Mouse (Mus musculus) heart, postnatal 0 days (tissue): ENCODE data around the gene Wdr20rt. TPM values are rescaled to one million over a fixed set of nuclear protein-coding genes. Genes with fewer than 3 reads are reported as not detected.
"Not testable (repeated sequence)": the region's sequence is repeated elsewhere in the genome, so short reads cannot be mapped to it uniquely, and the experiment has no call there.

Experiments
- ATAC-seq: fragments of 200-750 bp; cut with Nextera tagmentation; 2 replicates; pipeline ENCODE4 v1.8.0; 2017; ENCODE audit warnings: low read depth, moderate number of reproducible peaks, moderate library complexity; ENCODE audit not compliant: insufficient read depth
- DNase-seq: peaks from one replicate; pipeline ENCODE4 v3.0.0-alpha.2; 2016; ENCODE audit warnings: low spot score
- H3K27ac ChIP-seq: fragments of 300-500 bp; sonication (generic); 2 replicates; pipeline ENCODE4 v1.5.1; 2014; ENCODE audit warnings: low read depth, mild to moderate bottlenecking
- H3K27me3 ChIP-seq: fragments of 300-500 bp; sonication (generic); 2 replicates; pipeline ENCODE4 v1.6.1; 2014; ENCODE audit warnings: low read length, mixed read lengths; ENCODE audit not compliant: control insufficient read depth, insufficient read depth
- H3K36me3 ChIP-seq: fragments of 300-500 bp; sonication (generic); replicated peaks from 2 replicates; pipeline ENCODE4 v1.6.1; 2014; ENCODE audit warnings: low read length, mixed read lengths; ENCODE audit not compliant: control insufficient read depth, insufficient read depth
- H3K4me1 ChIP-seq: fragments of 300-500 bp; sonication (generic); 2 replicates; pipeline ENCODE4 v1.6.1; 2014; ENCODE audit warnings: antibody characterized with exemption; ENCODE audit not compliant: control insufficient read depth, insufficient read depth
- H3K4me2 ChIP-seq: fragments of 300-500 bp; sonication (generic); 2 replicates; pipeline ENCODE4 v1.6.1; 2014; ENCODE audit warnings: low read depth, mild to moderate bottlenecking, low read length, moderate library complexity
- H3K4me3 ChIP-seq: fragments of 300-500 bp; sonication (generic); 2 replicates; pipeline ENCODE4 v1.5.1; 2014; ENCODE audit warnings: low read depth, low read length
- H3K9ac ChIP-seq: fragments of 300-500 bp; sonication (generic); replicated peaks from 2 replicates; pipeline ENCODE4 v1.6.1; 2014; ENCODE audit warnings: low read depth, low read length, mixed read lengths
- H3K9me3 ChIP-seq: fragments of 300-500 bp; sonication (generic); replicated peaks from 2 replicates; pipeline ENCODE4 v1.6.1; 2016; ENCODE audit warnings: low read length; ENCODE audit not compliant: control insufficient read depth
- CTCF ChIP-seq: IDR thresholded peaks from 2 replicates; pipeline ENCODE4 v1.5.1; 2016; ENCODE audit warnings: antibody characterized with exemption, control low read depth, low read depth
- EP300 ChIP-seq: IDR thresholded peaks from 2 replicates; pipeline ENCODE4 v1.6.1; 2016; ENCODE audit warnings: antibody characterized with exemption, low read depth
- WGBS: fragments of 180-500 bp; shearing (Covaris S2); extraction: QIAGEN DNeasy Blood & Tissue Kit; methylation state at CpG from one replicate; pipeline ENCODE4 v1.1.7; 2014; 5-methylcytosine and 5-hydroxymethylcytosine counted together
- polyA plus RNA-seq: library from polyadenylated mRNA; unstranded; fragments of >200 nt; fragmentation: Nextera tagmentation; extraction: Ambion mirVana; gene quantifications from 2 replicates; pipeline ENCODE4 v1.2.1, GENCODE M21; 2015
- total RNA-seq: library from RNA; depleted of rRNA; stranded (reverse); fragments of >200 nt; gene quantifications from 2 replicates; pipeline ENCODE4 v1.2.3, GENCODE M21; 2014; ENCODE audit warnings: low replicate concordance

The Wdr20rt gene
- total and polyA plus RNA-seq, 2 experiments from 2014 or later = not detected

GRCm38 (mm10) chr12:65216404-65216840 lies 8.9 kb upstream of the Wdr20rt start:
- Histone ChIP-seq H3K4me2 (no peak overlapping the region), H3K9me3 (no peaks in the 10 kb centered on the region), H3K27me3 (no peaks in the 10 kb centered on the region), H3K4me1 (no peaks in the 10 kb centered on the region), H3K27ac (no peak overlapping the region), H3K9ac (no peak overlapping the region), H3K4me3 (no peak overlapping the region), H3K36me3 (no peaks in the 10 kb centered on the region)
- 71% methylated on average over 6 of the region's 6 CpGs for WGBS
- TF ChIP-seq CTCF (no peak), EP300 (no peak)
- ATAC-seq (no peak), DNase-seq (no peak)

- no peak overlapping the region for H3K9ac ChIP-seq
- no peaks in the 10 kb centered on the region for H3K27me3 ChIP-seq
- no peak overlapping the region for H3K4me3 ChIP-seq
- ATAC-seq (no peak), DNase-seq (no peak)
- H3K4me2 ChIP-seq = no peak overlapping the region
- WGBS = 81% methylated on average over 6 of the region's 6 CpGs
- no peaks in the 10 kb centered on the region for H3K9me3 ChIP-seq
- H3K36me3 ChIP-seq = no peaks in the 10 kb centered on the region
- no peak overlapping the region for H3K27ac ChIP-seq
- no peaks in the 10 kb centered on the region for H3K4me1 ChIP-seq
- TF ChIP-seq CTCF (no peak), EP300 (no peak)
Observed at GRCm38 (mm10) chr12:65228628-65229027, 3.3 kb downstream of the Wdr20rt start.

GRCm38 (mm10) chr12:65229041-65229440 lies 3.7 kb downstream of the Wdr20rt start:
- no peak for ATAC-seq
- Histone ChIP-seq H3K9ac (no peak overlapping the region), H3K4me3 (no peak overlapping the region), H3K4me1 (no peaks in the 10 kb centered on the region), H3K4me2 (no peak overlapping the region), H3K36me3 (no peaks in the 10 kb centered on the region), H3K27me3 (no peaks in the 10 kb centered on the region), H3K9me3 (no peaks in the 10 kb centered on the region), H3K27ac (no peak overlapping the region)
- TF ChIP-seq CTCF (no peak), EP300 (no peak)
- DNase-seq = no peak

- not testable (repeated sequence) for H3K4me3 ChIP-seq, H3K27ac ChIP-seq, H3K9ac ChIP-seq, H3K27me3 ChIP-seq, ATAC-seq, H3K4me2 ChIP-seq, H3K36me3 ChIP-seq, H3K9me3 ChIP-seq, H3K4me1 ChIP-seq, DNase-seq
- 67% methylated on average over 2 of the region's 2 CpGs for WGBS
Observed at GRCm38 (mm10) chr12:65232801-65233200, 7.5 kb downstream of the Wdr20rt start.

GRCm38 (mm10) chr12:65250116-65250738 lies 24.9 kb downstream of the Wdr20rt start:
- no peak overlapping the region for H3K27ac ChIP-seq
- no peaks in the 10 kb centered on the region for H3K9me3 ChIP-seq
- H3K4me2 ChIP-seq = no peak overlapping the region
- no peak for DNase-seq
- no peaks in the 10 kb centered on the region for H3K27me3 ChIP-seq
- no peak overlapping the region for H3K9ac ChIP-seq
- H3K36me3 ChIP-seq = no peaks in the 10 kb centered on the region
- H3K4me1 ChIP-seq = no peaks in the 10 kb centered on the region
- no peak for ATAC-seq
- TF ChIP-seq CTCF (no peak), EP300 (no peak)
- H3K4me3 ChIP-seq = no peak overlapping the region
- 74% methylated on average over 10 of the region's 10 CpGs for WGBS

GRCm38 (mm10) chr12:65256887-65257286 lies 31.6 kb downstream of the Wdr20rt start:
- DNase-seq = no peak
- no peak overlapping the region for H3K9ac ChIP-seq
- H3K9me3 ChIP-seq = peaks cover 5% of the 10 kb centered on the region; the same call in 1 of the 2 replicates

More at GRCm38 (mm10) chr12:65256887-65257286, 31.6 kb downstream of the Wdr20rt start:
- H3K4me3 ChIP-seq = no peak overlapping the region
- no peak overlapping the region for H3K4me2 ChIP-seq
- H3K27ac ChIP-seq = no peak overlapping the region
- H3K36me3 ChIP-seq = no peaks in the 10 kb centered on the region
- no peak for ATAC-seq
- TF ChIP-seq CTCF (no peak), EP300 (no peak)
- peaks cover 6% of the 10 kb centered on the region; the same call in 1 of the 2 replicates for H3K4me1 ChIP-seq
- no peaks in the 10 kb centered on the region for H3K27me3 ChIP-seq
